Comparison of ENCODE assay signal across 19 mouse cellular contexts in genomic region chr9:118444809-118445208, GRCm38 (mm10). TPM values are rescaled to one million over a fixed set of nuclear protein-coding genes. Genes with fewer than 3 reads are reported as not detected.
DNase-seq lines count a peak whose midpoint lies in the region; ATAC-seq and TF ChIP-seq lines count a peak whose summit lies in the region.
"Had no signal": no experiment of that assay in that cellular context is flagged by ENCODE, and none has a peak within 500 bp of the region (broad histone marks: within the 10 kb centered on the region; RNA-seq: fewer than 3 reads in every experiment).

No protein-coding gene starts in this region.

- no peak for TF ChIP-seq CTCF in layer of hippocampus, adult 2 months (conservative IDR thresholded peaks at IDR 0.05)
- no peak for TF ChIP-seq CTCF in intestine, postnatal 0 days (IDR thresholded peaks at IDR 0.05; ENCODE audit: low read depth)

- H3K4me1 ChIP-seq in heart, embryonic 14.5 days (ENCODE audit: control insufficient read depth in 2 of 2, insufficient read depth in 2 of 2, low read length in 2 of 2): peaks cover 8 to 12% of the 10 kb centered on the region in 2 experiments; a peak in 3 of 4 replicates
- peaks cover 9% of the 10 kb centered on the region for H3K4me1 ChIP-seq in embryonic facial prominence, embryonic 10.5 days
- H3K4me1 ChIP-seq in intestine, postnatal 0 days (replicated peaks; ENCODE audit: control insufficient read depth, insufficient read depth, low read length): no peaks in the 10 kb centered on the region
- H3K4me1 ChIP-seq: embryonic facial prominence, embryonic 13.5 days; neural tube, embryonic 12.5 days had no signal

- no peaks in the 10 kb centered on the region for H3K36me3 ChIP-seq in heart, embryonic 14.5 days (ENCODE audit: control insufficient read depth, insufficient read depth, low read length)
- H3K36me3 ChIP-seq in embryonic facial prominence, embryonic 10.5 days (replicated peaks): no peaks in the 10 kb centered on the region
- no peaks in the 10 kb centered on the region for H3K36me3 ChIP-seq in intestine, postnatal 0 days (ENCODE audit: control insufficient read depth, insufficient read depth)
- H3K36me3 ChIP-seq: embryonic facial prominence, embryonic 13.5 days; neural tube, embryonic 12.5 days had no signal

- H3K4me3 ChIP-seq in heart, embryonic 14.5 days (ENCODE audit: control insufficient read depth in 1 of 2, insufficient read depth in 1 of 2, low read depth in 1 of 2, low read length in 2 of 2): no peak overlapping the region
- no peak overlapping the region for H3K4me3 ChIP-seq in embryonic facial prominence, embryonic 10.5 days
- H3K4me3 ChIP-seq in layer of hippocampus, adult 2 months: no peak overlapping the region
- no peak overlapping the region for H3K4me3 ChIP-seq in intestine, postnatal 0 days (ENCODE audit: low read depth, low read length)
- H3K4me3 ChIP-seq: embryonic facial prominence, embryonic 13.5 days; gastrocnemius, adult 2 months; neural tube, embryonic 12.5 days had no signal

- no peaks in the 10 kb centered on the region for H3K27me3 ChIP-seq in heart, embryonic 14.5 days (ENCODE audit: control insufficient read depth, insufficient read depth, low read length)
- H3K27me3 ChIP-seq in embryonic facial prominence, embryonic 10.5 days (replicated peaks; ENCODE audit: low read depth, poor library complexity, severe bottlenecking): 0 out of 2 replicates have a peak, but pooled peaks cover 3% of the 10 kb centered on the region
- H3K27me3 ChIP-seq in intestine, postnatal 0 days (replicated peaks; ENCODE audit: control insufficient read depth, insufficient read depth, low read length): no peaks in the 10 kb centered on the region
- H3K27me3 ChIP-seq: embryonic facial prominence, embryonic 13.5 days; neural tube, embryonic 12.5 days had no signal

- no peaks in the 10 kb centered on the region for H3K9me3 ChIP-seq in heart, embryonic 14.5 days (ENCODE audit: control insufficient read depth, low read length)
- no peaks in the 10 kb centered on the region for H3K9me3 ChIP-seq in embryonic facial prominence, embryonic 10.5 days
- no peaks in the 10 kb centered on the region for H3K9me3 ChIP-seq in intestine, postnatal 0 days (ENCODE audit: control insufficient read depth)
- H3K9me3 ChIP-seq: embryonic facial prominence, embryonic 13.5 days; neural tube, embryonic 12.5 days had no signal

- no peak overlapping the region for H3K9ac ChIP-seq in heart, embryonic 14.5 days (ENCODE audit: low read length)
- H3K9ac ChIP-seq in intestine, postnatal 0 days (ENCODE audit: low read depth, low read length): no peak overlapping the region
- H3K9ac ChIP-seq: embryonic facial prominence, embryonic 13.5 days; liver, postnatal 0 days; neural tube, embryonic 12.5 days had no signal

- DNase-seq in heart, adult 8-10 months (ENCODE audit: low spot score): peak; percentile 0
- no peak for DNase-seq in heart, postnatal 4 days
- peak; percentile 57 for DNase-seq in ZHBTc4 (ENCODE audit: low read depth, low spot score)
- peak; percentile 30 for DNase-seq in retina, embryonic 14.5 days (ENCODE audit: low spot score)
- DNase-seq in embryonic facial prominence, embryonic 10.5 days (ENCODE audit: low spot score): no peak
- DNase-seq in layer of hippocampus, adult 2 months (ENCODE audit: low spot score in 2 of 2): no peak
- DNase-seq: cerebellum, adult 9-10 months; gastrocnemius, adult 2 months; kidney, adult 2 months; kidney, postnatal 25 days; liver; liver, postnatal 0 days; right cerebral cortex, postnatal 25 days; thymus, postnatal 36 days had no signal

- H3K4me2 ChIP-seq in heart, embryonic 14.5 days (ENCODE audit: low read length): peak overlapping the region; percentile 3; the same call in 1 of the 2 replicates
- H3K4me2 ChIP-seq in intestine, postnatal 0 days (replicated peaks; ENCODE audit: low read depth): no peak overlapping the region
- H3K4me2 ChIP-seq: embryonic facial prominence, embryonic 13.5 days; neural tube, embryonic 12.5 days had no signal

- ATAC-seq in heart, embryonic 14.5 days (ENCODE audit: insufficient number of reproducible peaks, insufficient read depth, low FRiP score, low read depth): no peak
- no peak for ATAC-seq in intestine, postnatal 0 days
- ATAC-seq: hindbrain, postnatal 0 days; liver, postnatal 0 days had no signal

- WGBS in heart, embryonic 14.5 days: 11% methylated on average over 9 of the region's 9 CpGs
- WGBS in embryonic facial prominence, embryonic 10.5 days: 26% methylated on average over 9 of the region's 9 CpGs
- WGBS in intestine, postnatal 0 days: 34% methylated on average over 9 of the region's 9 CpGs

- no peak overlapping the region for H3K27ac ChIP-seq in heart, embryonic 14.5 days (replicated peaks in 1 of 2; ENCODE audit: control insufficient read depth in 1 of 2, insufficient read depth in 1 of 2, low read depth in 2 of 2, low read length in 2 of 2)
- H3K27ac ChIP-seq in embryonic facial prominence, embryonic 10.5 days (replicated peaks): no peak overlapping the region
- H3K27ac ChIP-seq in layer of hippocampus, adult 2 months: no peak overlapping the region
- no peak overlapping the region for H3K27ac ChIP-seq in intestine, postnatal 0 days (ENCODE audit: low read depth, low read length)
- H3K27ac ChIP-seq: embryonic facial prominence, embryonic 13.5 days; gastrocnemius, adult 2 months; hindbrain, postnatal 0 days; neural tube, embryonic 12.5 days had no signal

RNA-seq across cellular contexts. Expression of gene Eomes, which starts 33.2 kb away (rescaled TPM):
- total RNA-seq in heart, adult 8-10 months (2022): under 1 TPM in 1 of 4 experiments, not detected in 3; 0.06 TPM
- total RNA-seq in heart, postnatal 4 days (2021): not detected
- polyA plus RNA-seq in heart, embryonic 14.5 days (2014; fragmentation: Nextera tagmentation; extraction: Ambion mirVana): not detected in 2 replicates
- 0.24 and 0.36 TPM in 2 replicates for polyA plus RNA-seq in embryonic facial prominence, embryonic 10.5 days (2016; fragmentation: Nextera tagmentation; extraction: Ambion mirVana)
- under 1 TPM; 0.56 to 0.76 TPM for total RNA-seq in layer of hippocampus, adult 2 months (2021)
- not detected in 2 replicates for polyA plus RNA-seq in intestine, postnatal 0 days (2015; fragmentation: Nextera tagmentation; extraction: Ambion mirVana)
- total RNA-seq: gastrocnemius, adult 2 months had no signal
- polyA plus RNA-seq: liver, postnatal 0 days had no signal

Comparison
In these comparisons a context has a peak if more than half of its experiments do, and no peak if none do; other contexts are left out.
1. DNase-seq: peak in heart, adult 8-10 months (single experiment), ZHBTc4 (single experiment) and retina, embryonic 14.5 days (single experiment); none in heart, postnatal 4 days (single experiment), embryonic facial prominence, embryonic 10.5 days (single experiment) and layer of hippocampus, adult 2 months (0 of 2).